Mouse (Mus musculus) v-Abl transformed pro-B cells (cell line): Measurements from ENCODE around the gene Ccdc36.

Experiments used
- in situ Hi-C, 2 experiments: fragments of 400-800 bp; cut with MboI; formaldehyde crosslinking; loops; one replicate each; pipeline ENCODE4 v1.15.1; 2025; ENCODE audit not compliant: unreplicated experiment in 2 of 2

The Ccdc36 gene

DNA sequence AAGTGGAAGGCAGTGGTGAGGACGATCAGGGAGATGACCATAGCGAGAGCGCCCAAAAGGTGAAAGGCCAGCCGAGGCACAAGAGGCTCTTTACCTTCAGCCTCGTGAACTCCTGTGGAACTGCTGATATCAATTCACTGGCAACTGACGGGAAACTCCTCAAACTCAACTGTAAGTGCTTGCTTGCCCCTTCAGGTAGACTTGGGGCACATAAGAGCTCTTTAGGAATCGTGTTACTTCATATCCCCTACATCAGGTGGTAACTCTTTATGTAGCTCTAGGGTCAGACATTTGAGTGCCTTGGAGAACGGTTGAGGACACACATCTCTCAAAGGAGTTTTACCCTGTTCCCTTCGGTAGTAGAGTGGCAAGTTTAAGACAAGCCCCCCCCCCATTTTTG, 46.9 kb downstream of the Ccdc36 start:
- in situ Hi-C loops: loop anchor here in 1 of 2 experiments (10.0 kb wide), 1 partner anchor 163 kb away; no protein-coding TSS in a partner anchor

DNA sequence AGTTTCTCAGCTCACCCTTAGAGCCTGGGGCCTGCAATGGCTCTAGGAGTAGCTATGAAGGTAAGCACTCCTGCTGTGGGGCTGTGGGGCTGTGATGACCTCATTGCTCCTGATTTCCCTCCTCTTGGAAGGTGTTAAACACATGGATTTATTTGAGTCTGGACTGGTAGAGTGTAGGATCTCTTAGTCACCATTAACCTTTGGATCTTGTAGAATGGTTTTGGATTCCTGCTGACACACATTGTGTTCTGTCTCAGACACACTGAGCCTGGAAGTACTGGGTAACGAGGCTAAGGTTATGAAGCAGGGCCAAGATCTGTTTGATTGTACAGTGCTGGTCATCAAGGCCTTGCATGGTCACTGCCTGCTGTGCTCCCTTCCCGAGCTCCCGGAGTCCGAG, 49.0 kb downstream of the Ccdc36 start:
- in situ Hi-C loops: no loop called here

DNA sequence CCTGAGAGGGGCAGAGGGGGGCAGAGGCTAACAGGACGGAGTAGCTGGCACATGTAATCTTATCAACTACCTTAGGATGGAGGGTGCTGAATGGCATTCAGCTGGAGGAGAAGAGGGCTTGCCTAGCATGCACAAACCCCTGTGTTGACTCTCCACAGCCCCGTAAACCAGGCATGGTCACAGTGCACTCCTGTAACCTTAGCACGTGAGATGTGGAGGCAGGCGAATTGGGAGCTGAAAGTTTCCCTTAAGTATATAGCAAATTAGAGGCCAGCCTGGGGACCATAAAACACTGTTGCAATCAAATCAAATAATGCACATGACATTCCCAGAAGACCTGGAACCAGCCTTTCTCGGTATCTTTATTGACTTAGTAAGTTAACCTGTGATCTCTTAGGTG, 49.5 kb downstream of the Ccdc36 start:
- in situ Hi-C loops: no loop called here

DNA sequence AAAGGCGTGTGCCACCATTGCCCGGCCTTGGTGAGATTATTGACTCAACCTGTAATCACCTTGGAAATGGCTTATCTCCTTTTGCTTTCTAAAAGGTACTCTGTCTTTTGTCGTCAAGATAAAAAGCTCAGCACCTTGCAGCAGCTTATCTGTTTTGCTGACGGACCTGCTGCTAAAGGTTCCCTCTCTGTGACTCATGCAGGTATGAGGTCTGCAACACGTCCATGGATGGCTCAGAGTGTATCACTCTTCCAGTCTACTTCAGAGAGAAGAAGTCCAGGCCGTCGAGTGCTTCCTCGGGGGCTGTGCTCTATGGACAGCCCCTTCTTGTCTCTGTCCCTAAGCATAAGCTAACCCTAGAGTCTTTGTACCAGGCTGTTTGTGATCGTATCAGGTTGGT, 50.0 kb downstream of the Ccdc36 start:
- in situ Hi-C loops: no loop called here
